Mouse (Mus musculus): ENCODE data around the gene Hoxb9.

Gene Hoxb9

GRCm38 (mm10) chr11:96300354-96301063, 29.3 kb downstream of the Hoxb9 start:
- no peak for DNase-seq

GRCm38 (mm10) chr11:96301064-96301431, 29.8 kb downstream of the Hoxb9 start:
- DNase-seq, result no peak

- no peak for DNase-seq
Observed at GRCm38 (mm10) chr11:96301837-96302236, 30.6 kb downstream of the Hoxb9 start.

GRCm38 (mm10) chr11:96302381-96303150, 31.3 kb downstream of the Hoxb9 start:
- no peak for DNase-seq

GRCm38 (mm10) chr11:96303151-96304099, 32.2 kb downstream of the Hoxb9 start, which contains the start of gene Hoxb5:
TSS of gene Hoxb5 (plus strand) at chr11:96303336.
- DNase-seq, result peak in 1 of 2 experiments; percentile 69

GRCm38 (mm10) chr11:96304381-96305195, 33.3 kb downstream of the Hoxb9 start:
- DNase-seq, result no peak

GRCm38 (mm10) chr11:96305505-96306182, 34.4 kb downstream of the Hoxb9 start:
- no peak for DNase-seq

- DNase-seq, result no peak
Observed at GRCm38 (mm10) chr11:96306183-96306907, 35.1 kb downstream of the Hoxb9 start.

- DNase-seq, result no peak
Observed at GRCm38 (mm10) chr11:96306908-96307269, 35.6 kb downstream of the Hoxb9 start.

- no peak for DNase-seq
Observed at GRCm38 (mm10) chr11:96308763-96309162, 37.5 kb downstream of the Hoxb9 start.

GRCm38 (mm10) chr11:96309288-96309687, 38.0 kb downstream of the Hoxb9 start:
- no peak for DNase-seq

GRCm38 (mm10) chr11:96310183-96310938, 39.1 kb downstream of the Hoxb9 start:
- no peak for DNase-seq

- DNase-seq, result no peak
Observed at GRCm38 (mm10) chr11:96311097-96311496, 39.8 kb downstream of the Hoxb9 start.

GRCm38 (mm10) chr11:96311520-96312417, 40.5 kb downstream of the Hoxb9 start:
- DNase-seq, result peak; percentile 47 to 63

- no peak for DNase-seq
Observed at GRCm38 (mm10) chr11:96313134-96313533, 41.9 kb downstream of the Hoxb9 start.

- DNase-seq, result no peak
Observed at GRCm38 (mm10) chr11:96313806-96314428, 42.7 kb downstream of the Hoxb9 start.

- no peak for DNase-seq
Observed at GRCm38 (mm10) chr11:96314671-96315343, 43.5 kb downstream of the Hoxb9 start.

GRCm38 (mm10) chr11:96315344-96315681, 44.1 kb downstream of the Hoxb9 start:
- no peak for DNase-seq

Measured in spleen, adult 18-20 months (tissue).